Mouse (Mus musculus): ENCODE data around the gene Rpl37a. TPM values are rescaled to one million over a fixed set of nuclear protein-coding genes. Genes with fewer than 3 reads are reported as not detected.

Gene Rpl37a
- polyA plus RNA-seq, 1 experiment from 2014 or later, result 628 TPM

DNA sequence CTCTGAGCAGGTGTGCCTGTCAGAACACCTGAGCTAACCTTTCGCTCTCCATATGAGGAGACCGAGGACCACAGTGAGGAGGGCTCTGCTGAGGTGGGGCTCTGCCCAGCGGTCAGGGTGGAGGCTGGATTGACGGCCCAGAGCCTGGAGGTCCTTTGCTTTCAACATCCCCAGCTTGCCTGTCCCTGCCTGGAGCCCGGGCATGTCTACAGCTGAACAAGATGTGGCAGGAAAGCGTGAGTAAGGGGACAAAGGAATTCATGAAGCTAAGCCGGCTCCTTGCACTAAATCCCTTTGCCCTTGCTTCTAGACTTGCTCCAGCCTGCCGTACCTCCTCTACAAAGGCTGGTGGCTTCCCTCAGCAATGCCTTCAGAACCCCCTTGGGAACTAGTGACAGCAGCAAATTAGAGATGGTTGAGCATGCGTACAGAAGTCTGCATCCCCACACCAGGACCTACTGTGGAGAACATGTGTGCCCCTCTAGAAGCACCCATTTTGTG, 22.2 kb downstream of the Rpl37a start:
- in situ Hi-C loops (cut with MboI; ENCODE audit: low pct_unique_long_range_greater_than_20kb), result no loop called here
- no peak for TF ChIP-seq CTCF (IDR thresholded peaks at IDR 0.05)
- CTCF ChIA-PET, result interaction anchor here (1.1 to 1.3 kb wide), 3 partner anchors 11 to 121 kb away, joined by 3 to 4 read pairs (median 3); no protein-coding TSS in a partner anchor

GRCm38 (mm10) chr1:72736397-72737125, 25.5 kb downstream of the Rpl37a start:
- ATAC-seq (no peak), DNase-seq (ENCODE audit: low read depth, low spot score) (no peak)
- no peaks in the 10 kb centered on the region for H3K27me3 ChIP-seq
- TF ChIP-seq CTCF (IDR thresholded peaks at IDR 0.05), result no peak
- POLR2A ChIA-PET, result interaction anchor here (0.9 kb wide), 1 partner anchor 96 kb away, joined by 3 read pairs; no protein-coding TSS in a partner anchor
- CTCF ChIA-PET, result interaction anchor here (1.0 to 1.2 kb wide), 2 partner anchors 14 to 43 kb away, joined by 3 to 4 read pairs; no protein-coding TSS in a partner anchor
- in situ Hi-C loops (cut with MboI; ENCODE audit: low pct_unique_long_range_greater_than_20kb), result no loop called here

More for the DNA sequence above, 22.2 kb downstream of the Rpl37a start:
- ATAC-seq, result no peak
- H3K27me3 ChIP-seq, result no peaks in the 10 kb centered on the region
- no peak for DNase-seq (ENCODE audit: low read depth, low spot score)
- POLR2A ChIA-PET, result interaction anchor here (0.6 kb wide), 1 partner anchor 28 kb away, joined by 3 read pairs; no protein-coding TSS in a partner anchor

- ATAC-seq, result peak; percentile 31
- no peak for DNase-seq (ENCODE audit: low read depth, low spot score)
- in situ Hi-C loops (cut with MboI; ENCODE audit: low pct_unique_long_range_greater_than_20kb), result no loop called here
- no peaks in the 10 kb centered on the region for H3K27me3 ChIP-seq
- no peak for TF ChIP-seq CTCF (IDR thresholded peaks at IDR 0.05)
- ChIA-PET CTCF (interaction anchor here (0.8 to 0.9 kb wide), 2 partner anchors 20 to 59 kb away, joined by 3 to 4 read pairs; no protein-coding TSS in a partner anchor), POLR2A (interaction anchor here (0.5 to 2.2 kb wide), 5 partner anchors 12 to 93 kb away, joined by 3 to 8 read pairs (median 4); partner anchors contain the start of gene Igfbp2)
Observed at GRCm38 (mm10) chr1:72738946-72739680, 28.0 kb downstream of the Rpl37a start.

DNA sequence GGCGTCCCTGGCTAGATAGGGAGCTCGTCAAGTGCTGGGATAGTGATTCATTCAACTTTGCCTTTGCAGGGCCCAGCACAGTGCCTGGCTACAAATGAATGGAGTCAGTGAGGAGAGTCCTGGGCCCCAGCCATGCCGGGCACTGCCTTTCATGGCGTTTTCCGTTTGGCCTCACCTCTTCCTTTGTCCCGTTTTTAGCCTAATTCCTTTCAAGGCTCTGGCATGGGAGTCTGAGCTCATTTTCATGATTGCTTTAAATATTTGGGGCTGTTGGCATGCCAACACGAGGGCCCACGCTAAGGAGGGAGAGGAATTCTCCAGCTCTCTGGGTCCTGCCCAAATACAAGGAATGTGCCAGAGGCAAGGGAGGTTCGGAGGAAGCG, 28.6 kb downstream of the Rpl37a start:
- TF ChIP-seq CTCF (IDR thresholded peaks at IDR 0.05), result no peak
- peak; percentile 52 for ATAC-seq
- POLR2A ChIA-PET, result interaction anchor here (0.5 to 2.2 kb wide), 6 partner anchors 13 to 93 kb away, joined by 3 to 8 read pairs (median 4); partner anchors contain the start of gene Igfbp2
- no peaks in the 10 kb centered on the region for H3K27me3 ChIP-seq
- in situ Hi-C loops (cut with MboI; ENCODE audit: low pct_unique_long_range_greater_than_20kb), result no loop called here
- DNase-seq (ENCODE audit: low read depth, low spot score), result no peak
- CTCF ChIA-PET, result interaction anchor here (0.8 to 1.7 kb wide), 4 partner anchors 20 to 58 kb away, joined by 3 to 4 read pairs (median 4); no protein-coding TSS in a partner anchor

GRCm38 (mm10) chr1:72741406-72741805, 30.3 kb downstream of the Rpl37a start:
- TF ChIP-seq CTCF (IDR thresholded peaks at IDR 0.05), result no peak
- no peaks in the 10 kb centered on the region for H3K27me3 ChIP-seq
- ChIA-PET CTCF (no interaction called here), POLR2A (no interaction called here)
- ATAC-seq (no peak), DNase-seq (ENCODE audit: low read depth, low spot score) (no peak)
- in situ Hi-C loops (cut with MboI; ENCODE audit: low pct_unique_long_range_greater_than_20kb), result no loop called here

- POLR2A ChIA-PET, result interaction anchor here (0.7 kb wide), 1 partner anchor 87 kb away, joined by 4 read pairs; no protein-coding TSS in a partner anchor
- H3K27me3 ChIP-seq, result no peaks in the 10 kb centered on the region
- ATAC-seq, result no peak
- in situ Hi-C loops (cut with MboI; ENCODE audit: low pct_unique_long_range_greater_than_20kb), result no loop called here
- TF ChIP-seq CTCF (IDR thresholded peaks at IDR 0.05), result no peak
- CTCF ChIA-PET, result interaction anchor here (1.0 to 1.9 kb wide), 4 partner anchors 10 to 110 kb away, joined by 3 to 5 read pairs (median 4); no protein-coding TSS in a partner anchor
- DNase-seq (ENCODE audit: low read depth, low spot score), result no peak
Observed at GRCm38 (mm10) chr1:72744816-72745506, 33.9 kb downstream of the Rpl37a start.

DNA sequence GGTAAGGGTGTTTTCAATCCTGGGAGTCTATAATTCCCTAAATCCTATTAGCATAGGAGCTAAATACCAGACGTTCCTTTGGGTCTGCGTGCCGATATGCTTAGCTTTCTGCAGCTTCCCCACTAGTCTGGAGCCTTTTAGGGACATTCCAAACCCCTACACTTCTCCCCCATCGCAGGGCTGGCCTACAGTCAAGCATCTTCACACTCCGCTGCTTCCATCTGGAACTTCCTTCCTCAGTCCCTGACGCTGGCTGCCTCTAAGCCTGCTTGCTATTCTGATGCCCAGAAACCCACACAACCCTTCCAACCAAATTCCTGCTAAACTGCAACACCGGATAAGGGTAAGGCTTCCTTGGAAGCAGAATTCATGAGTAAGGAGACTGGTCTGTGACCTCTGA, 35.3 kb downstream of the Rpl37a start:
- DNase-seq (ENCODE audit: low read depth, low spot score), result peak; percentile 84
- ATAC-seq, result peak; percentile 97
- in situ Hi-C loops (cut with MboI; ENCODE audit: low pct_unique_long_range_greater_than_20kb), result no loop called here
- TF ChIP-seq CTCF (IDR thresholded peaks at IDR 0.05), result no peak
- ChIA-PET CTCF (interaction anchor here (0.6 to 1.8 kb wide), 3 partner anchors 10 to 108 kb away, joined by 3 to 4 read pairs (median 4); no protein-coding TSS in a partner anchor), POLR2A (no interaction called here)
- no peaks in the 10 kb centered on the region for H3K27me3 ChIP-seq

DNA sequence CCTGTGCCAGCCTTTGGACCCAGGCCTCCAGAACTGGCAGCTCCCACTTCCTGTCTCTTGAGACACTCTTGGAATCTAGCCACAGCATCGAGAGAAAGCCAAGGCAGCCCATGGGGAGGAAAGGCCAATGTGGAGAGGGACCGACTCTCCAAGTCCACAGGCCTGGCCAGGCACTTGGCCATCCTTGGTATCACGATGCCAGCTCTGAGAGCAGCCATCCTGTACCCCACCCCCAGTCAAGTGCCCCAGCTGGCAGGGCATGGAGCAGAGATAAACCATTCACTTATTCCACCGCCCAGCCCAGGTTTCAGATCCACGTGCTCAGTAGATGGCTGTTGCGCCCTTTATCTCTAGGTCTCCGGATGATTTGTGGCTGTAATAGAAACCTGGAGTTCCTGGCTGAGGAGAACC, 40.3 kb downstream of the Rpl37a start:
- no peaks in the 10 kb centered on the region for H3K27me3 ChIP-seq
- CTCF ChIA-PET, result interaction anchor here (1.8 kb wide), 1 partner anchor 10 kb away, joined by 5 read pairs; no protein-coding TSS in a partner anchor
- DNase-seq (ENCODE audit: low read depth, low spot score) (no peak), ATAC-seq (no peak)
- in situ Hi-C loops (cut with MboI; ENCODE audit: low pct_unique_long_range_greater_than_20kb), result loop anchor here (5.0 kb wide), 1 partner anchor 34 kb away; no protein-coding TSS in a partner anchor
- TF ChIP-seq CTCF (IDR thresholded peaks at IDR 0.05), result no peak
- POLR2A ChIA-PET, result interaction anchor here (1.1 kb wide), 1 partner anchor 81 kb away, joined by 5 read pairs; no protein-coding TSS in a partner anchor

DNA sequence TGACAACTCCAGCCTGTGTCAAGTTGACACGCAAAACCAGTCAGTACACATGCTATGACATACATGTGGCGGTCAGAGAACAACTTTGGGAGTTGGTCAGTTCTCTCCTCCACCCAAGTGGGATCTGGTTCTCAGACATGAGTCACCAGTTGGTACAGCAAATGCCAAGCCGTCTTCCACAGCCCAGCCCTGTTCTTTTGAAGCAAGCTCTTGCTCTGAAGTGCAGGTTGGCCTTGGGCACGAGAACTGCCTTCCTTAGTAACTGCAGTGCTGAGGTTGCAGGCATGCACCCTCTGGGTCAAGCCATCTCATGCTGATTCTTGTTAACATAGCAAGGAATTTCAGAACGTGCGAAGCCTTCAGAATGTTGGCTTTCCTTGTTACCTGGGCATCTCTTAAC, 42.1 kb downstream of the Rpl37a start:
- POLR2A ChIA-PET, result interaction anchor here (0.7 kb wide), 1 partner anchor 1075 kb away, joined by 5 read pairs; no protein-coding TSS in a partner anchor
- H3K27me3 ChIP-seq, result no peaks in the 10 kb centered on the region
- TF ChIP-seq CTCF (IDR thresholded peaks at IDR 0.05), result no peak
- ATAC-seq, result no peak
- DNase-seq (ENCODE audit: low read depth, low spot score), result no peak
- CTCF ChIA-PET, result interaction anchor here (0.9 to 2.1 kb wide), 2 partner anchors 15 to 34 kb away, joined by 3 to 6 read pairs; no protein-coding TSS in a partner anchor
- in situ Hi-C loops (cut with MboI; ENCODE audit: low pct_unique_long_range_greater_than_20kb), result loop anchor here (5.0 kb wide), 1 partner anchor 36 kb away; no protein-coding TSS in a partner anchor
